Mouse (Mus musculus) heart, adult 18-20 months (tissue): ENCODE results near the gene Gpr6. TPM values are rescaled to one million over a fixed set of nuclear protein-coding genes. Genes with fewer than 3 reads are reported as not detected.
A peak's percentile ranks its signal among the peaks of the same experiment; 100 is the strongest.

ENCODE experiments used
- DNase-seq, 2 experiments: peaks; one replicate each; pipeline ENCODE4 v3.0.0; 2021 to 2022; ENCODE audit warnings: mixed read lengths in 1 of 2
- long read RNA-seq, 2 experiments: library from polyadenylated mRNA; stranded (forward); transcript quantifications; one replicate each; pipeline ENCODE4 v2.0.0; 2021
- total RNA-seq, 2 experiments: library from RNA; stranded (reverse); gene quantifications; 2 replicates each; pipeline ENCODE4 v1.2.3; 2021

Gene Gpr6
- not detected for total RNA-seq
- long read RNA-seq, experiment 1, result 0 reads
- long read RNA-seq, experiment 2, result 0 reads

DNA sequence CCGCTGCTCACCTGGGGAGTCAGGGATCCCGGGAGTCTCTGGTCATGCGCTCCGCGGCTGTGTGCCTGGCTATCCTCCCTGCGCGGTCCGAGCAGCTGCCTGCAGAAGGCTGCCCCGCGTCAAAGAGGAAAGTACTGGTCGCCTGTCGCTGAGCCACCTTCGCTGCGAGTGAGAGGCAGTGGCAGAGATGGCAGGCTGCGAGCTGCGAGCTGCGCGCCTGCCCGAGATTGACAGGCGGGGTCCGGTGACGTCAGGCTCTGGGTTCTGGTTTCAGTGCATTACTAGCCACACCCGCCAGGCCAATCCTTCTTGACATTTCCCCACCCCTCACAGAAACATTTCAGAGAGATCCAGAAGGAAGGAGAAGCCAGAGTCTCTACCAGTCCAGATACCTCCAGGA lies at the start of gene Gpr6:
Gpr6 (minus strand) TSS at position 170 of the 400 bp plus-strand sequence.
- no peak for DNase-seq

DNA sequence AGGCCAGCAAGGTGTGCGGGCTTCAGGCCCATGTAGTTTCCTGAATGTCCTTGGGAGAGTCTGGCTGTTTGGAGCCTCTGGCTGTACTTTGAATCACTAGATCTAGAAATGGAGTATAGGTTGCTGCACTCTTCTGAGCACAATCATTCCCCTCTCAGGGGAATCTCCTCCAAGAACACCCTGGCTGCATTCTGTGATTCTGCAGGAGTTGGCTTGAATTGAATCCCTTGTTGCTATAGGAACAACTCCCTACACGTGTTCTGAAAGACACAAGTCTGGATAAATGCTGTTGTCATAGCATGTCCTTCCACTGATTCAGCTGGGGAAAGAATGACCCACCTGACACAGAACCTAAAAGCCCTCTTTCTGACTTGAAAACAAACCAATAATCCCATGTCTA lies 28.0 kb upstream of the Gpr6 start:
- DNase-seq, result no peak

DNA sequence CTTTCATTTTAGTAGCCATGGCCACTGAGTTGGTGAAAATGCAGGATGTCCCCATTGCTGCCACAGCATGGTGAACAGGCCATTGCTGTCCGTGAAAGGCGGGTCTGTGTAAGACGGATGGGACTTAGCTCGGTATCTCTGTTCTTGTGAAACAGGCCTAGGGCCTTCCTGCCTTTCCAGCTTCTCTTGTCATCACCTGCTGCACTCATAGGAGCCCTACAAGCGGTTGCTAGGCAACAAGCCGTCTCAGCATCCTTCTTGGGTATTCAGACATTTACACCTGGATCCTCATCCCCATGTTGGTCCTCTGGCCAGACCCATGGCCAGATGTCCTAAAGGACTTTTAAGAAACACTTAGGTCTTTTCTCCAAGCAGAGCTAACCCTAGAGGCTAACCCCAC lies 26.1 kb upstream of the Gpr6 start:
- DNase-seq, result no peak

DNA sequence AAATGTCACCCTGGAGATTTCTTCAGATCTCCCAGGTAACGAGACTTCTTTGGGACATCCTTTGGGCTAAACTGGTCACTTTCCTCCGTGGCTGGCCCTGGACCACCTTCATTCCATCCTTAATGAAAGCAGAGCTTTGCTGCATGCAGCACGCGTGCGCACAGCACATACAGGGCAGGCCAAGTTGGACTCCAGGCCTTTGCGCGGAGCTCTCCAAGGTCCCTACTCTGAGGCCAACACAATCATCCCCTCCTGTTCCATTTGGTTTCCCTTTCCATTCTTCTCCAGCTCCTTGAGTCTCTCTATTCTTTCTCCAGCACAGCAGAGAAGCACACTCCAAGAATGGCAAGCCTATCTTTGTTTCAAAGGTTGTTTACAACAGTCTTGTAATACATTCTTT lies 16.8 kb upstream of the Gpr6 start:
- DNase-seq, result no peak

DNA sequence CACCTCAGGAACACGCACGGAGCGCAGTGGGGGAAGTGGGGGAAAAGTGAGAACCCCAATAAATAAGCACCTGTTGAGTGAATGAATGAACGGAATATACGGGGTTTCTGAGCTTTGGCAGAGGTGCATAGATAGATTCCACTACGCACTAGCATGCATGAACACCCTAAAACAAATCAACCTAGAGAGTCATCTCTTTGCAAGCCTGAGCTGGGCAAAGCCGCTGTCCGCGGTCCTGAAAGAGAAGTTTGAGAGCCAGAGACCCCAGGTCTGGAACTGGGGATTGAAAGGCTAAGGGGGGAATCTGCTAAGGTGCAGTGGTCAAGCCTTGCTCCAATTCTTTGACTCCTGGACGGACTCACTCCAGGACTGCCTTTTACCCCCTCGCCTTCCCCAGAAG lies 389 bp downstream of the Gpr6 start:
- peak in 1 of 2 experiments; percentile 33 for DNase-seq

DNA sequence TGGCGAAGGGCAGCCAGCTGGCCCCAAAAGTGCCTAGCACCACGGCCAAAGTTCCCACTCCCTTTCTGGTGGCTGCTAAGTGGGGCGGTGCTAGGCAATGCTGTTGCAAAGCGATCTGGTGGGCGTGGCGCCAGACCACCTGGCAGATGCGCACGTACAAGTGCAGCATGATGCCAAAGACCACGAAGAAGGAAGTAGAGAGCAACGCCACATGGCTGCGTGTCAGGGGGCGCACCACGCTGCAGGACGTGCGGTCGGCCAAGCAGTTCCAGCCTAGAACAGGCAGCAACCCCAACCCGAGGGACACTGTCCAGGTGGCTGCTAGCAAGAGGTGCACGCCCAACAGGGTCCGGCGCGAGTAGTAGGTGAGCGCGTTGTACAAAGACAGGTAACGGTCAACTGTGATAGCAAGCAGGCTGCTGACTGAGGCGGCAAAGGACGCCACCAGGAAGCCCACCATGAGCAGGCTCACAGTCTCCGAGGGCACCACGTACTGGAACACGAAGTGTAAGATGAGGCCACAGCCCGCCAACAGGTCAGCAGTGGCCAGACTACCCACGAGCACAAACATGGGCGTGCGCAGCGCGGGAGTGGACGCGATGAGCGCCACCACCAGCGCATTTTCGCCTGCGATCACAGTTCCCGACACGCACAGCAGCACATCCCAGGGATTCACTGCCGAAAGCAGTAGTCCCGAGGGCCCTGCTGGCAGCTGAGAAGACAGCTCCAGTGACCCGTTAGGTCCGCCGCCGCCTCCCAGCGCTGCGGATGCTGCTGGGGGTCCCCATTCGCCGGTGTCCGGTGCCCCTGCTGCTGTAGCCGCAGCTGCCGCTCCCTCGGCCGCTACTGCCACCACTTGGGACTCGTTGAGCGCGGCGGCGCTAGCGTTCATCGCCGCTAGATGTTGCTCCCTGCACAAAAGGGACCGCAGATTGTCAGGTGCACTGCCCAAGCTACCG lies 1.1 kb downstream of the Gpr6 start:
- no peak for DNase-seq

DNA sequence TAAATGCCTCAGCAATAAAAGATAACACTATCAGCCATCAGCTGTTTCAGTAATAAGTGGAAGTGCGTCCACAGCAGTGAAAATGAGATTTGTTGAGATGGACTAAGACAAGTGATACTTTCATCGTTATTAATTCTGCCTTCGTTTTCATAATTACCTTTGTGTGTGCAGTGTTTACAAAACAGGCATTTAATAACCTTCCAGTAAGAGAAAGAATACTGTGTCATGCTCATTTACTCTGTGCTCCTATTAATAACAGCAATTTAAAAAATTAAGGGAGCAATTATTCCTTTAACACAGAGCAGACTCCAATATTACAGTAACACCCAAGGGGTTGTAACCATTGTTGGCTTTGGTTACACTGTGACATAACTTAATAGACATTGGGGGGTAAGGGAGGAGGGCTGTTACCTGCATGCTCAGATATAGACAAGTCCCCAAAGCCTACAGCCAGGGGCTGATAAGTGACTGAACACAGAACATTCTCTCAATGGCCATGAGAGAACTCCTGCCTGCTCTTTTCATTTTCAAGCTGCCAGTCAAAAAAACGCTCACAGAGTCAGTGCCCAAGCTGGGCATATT lies 11.7 kb downstream of the Gpr6 start:
- no peak for DNase-seq

DNA sequence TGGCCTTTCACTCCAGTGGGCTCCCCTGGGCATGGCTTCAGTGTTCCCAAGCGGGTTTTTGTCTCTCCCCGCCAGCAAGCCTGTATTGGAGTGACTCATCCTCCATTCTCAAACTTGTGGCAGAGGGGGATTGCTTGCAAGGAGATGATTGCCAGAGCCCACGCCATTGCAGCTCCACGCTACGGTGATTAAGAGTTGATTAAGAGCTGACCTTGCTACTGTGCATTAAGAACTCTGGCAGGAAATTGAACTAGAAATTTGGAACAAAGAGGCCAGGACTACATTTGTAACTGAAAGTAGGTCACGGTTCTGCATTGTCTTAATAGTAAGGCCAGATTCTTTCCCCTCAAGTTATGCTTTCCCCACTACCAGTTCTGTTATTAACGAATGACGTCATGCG lies 16.5 kb downstream of the Gpr6 start:
- no peak for DNase-seq

DNA sequence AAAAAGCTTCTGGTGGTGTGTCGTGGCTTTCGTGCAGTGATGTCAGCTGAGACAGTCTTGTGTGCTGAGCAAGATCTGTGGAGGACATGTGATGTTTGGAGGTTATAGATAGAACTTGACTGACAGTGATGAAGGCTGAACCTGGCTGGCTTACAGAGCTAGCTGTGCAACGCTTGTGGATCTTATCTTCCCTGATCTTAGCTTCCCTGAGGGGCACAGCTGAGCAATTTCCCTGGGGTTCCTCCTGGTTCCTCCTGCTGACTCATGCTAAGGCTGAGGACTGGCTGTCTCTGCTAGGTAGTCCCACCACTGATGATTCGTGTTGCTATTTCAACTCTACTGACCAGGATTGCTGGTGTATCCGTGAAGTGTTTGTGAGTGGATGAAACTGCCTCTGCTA lies 18.1 kb downstream of the Gpr6 start:
- DNase-seq, result no peak

DNA sequence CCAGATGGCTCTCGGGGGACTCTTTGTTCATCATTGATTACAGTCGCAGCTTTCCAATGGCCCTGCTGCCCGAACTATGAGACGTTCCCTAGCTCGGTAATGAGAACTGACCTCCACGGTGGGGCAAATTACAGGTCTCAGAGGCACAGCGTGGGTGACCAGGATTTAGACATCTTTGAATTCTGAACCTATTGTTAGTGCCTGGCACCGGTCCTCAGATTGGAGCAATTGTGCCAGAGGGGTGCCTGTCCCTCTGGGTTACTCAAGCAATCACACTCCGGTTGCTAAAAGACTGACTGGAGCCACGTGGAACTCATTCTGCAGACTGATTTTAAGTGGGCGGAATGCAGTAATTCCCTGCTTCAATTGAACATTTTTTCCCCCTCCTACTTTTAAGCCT lies 29.8 kb downstream of the Gpr6 start:
- DNase-seq, result no peak

DNA sequence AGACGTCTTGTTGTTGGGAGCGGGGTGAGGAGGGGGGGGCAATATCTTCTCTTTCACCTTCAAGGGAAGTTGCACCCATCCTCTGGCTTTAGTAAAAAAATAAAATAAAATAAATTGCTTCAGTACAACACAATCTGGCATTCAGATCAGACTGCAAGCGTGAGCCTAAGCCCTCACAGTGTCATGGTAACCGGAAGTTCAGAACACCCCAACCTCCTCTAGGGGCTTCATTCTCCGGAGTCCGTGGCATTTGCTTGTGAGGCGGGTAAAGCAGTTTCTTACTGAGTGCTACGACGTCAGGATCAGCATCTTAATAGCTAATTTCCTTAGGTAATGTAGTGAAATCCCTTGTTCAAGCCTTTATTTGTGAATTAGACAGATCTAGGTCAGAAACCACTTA lies 30.6 kb downstream of the Gpr6 start:
- no peak for DNase-seq

DNA sequence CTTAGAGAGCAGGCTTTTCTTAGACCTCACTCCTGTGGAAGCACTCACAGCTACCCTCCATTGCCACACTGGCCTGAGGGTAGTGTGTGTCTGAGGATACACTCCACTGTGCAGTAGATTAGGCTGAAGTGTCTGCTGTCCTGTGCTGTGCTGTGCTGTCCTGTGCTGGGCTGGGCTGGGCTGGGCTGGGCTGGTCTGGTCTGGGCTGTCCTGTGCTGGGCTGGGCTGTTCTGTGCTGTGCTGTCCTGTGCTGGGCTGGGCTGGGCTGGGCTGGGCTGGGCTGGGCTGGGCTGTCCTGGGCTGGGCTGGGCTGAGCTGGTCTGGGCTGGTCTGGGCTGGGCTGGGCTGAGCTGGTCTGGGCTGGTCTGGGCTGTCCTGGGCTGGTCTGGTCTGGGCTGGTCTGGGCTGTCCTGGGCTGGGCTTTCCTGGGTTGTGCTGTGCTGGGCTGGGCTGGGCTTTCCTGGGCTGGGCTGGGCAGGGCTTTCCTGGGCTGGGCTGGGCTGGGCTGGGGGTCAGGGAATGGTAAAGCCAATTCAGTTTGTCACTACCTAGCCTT lies 31.5 kb downstream of the Gpr6 start:
- DNase-seq, result no peak

DNA sequence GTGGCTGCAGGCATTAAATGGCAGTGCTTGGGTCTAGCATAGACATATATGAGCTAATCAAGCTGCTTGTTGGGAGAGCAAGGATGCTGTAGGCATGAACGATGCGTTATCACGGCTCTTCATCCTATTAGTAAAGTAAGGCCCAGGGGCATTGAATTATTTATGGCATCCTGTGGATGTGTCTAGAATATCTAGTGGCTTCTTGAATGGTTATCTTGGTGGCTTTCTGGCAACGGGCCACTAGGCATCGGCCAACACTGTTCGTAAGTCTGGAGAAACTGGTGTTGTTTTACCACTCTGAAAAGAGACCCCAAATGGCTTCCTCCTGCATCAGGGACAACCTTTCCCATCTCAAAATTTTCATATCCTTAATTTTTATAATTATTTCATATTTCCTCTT lies 33.6 kb downstream of the Gpr6 start:
- no peak for DNase-seq

DNA sequence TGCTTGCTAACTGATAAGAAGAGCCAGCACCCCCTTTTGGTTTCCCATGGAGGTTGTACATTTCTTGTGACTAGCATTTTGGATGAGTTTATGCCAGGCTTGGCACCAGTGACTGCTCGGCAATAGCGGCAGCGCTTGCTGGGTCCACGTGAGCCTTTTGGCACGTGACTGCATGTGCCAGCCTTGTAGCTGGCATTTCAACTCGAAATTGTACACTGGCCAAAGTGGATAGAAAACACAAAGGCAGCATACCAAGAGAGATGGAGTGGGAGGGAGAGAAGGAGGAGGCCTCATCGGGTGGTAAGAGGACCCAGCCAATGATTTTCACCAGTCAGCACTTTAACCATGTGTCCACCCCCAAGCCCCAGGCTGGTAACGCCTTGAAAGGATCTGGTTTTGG lies 34.4 kb downstream of the Gpr6 start:
- peak; percentile 5 to 9 for DNase-seq

DNA sequence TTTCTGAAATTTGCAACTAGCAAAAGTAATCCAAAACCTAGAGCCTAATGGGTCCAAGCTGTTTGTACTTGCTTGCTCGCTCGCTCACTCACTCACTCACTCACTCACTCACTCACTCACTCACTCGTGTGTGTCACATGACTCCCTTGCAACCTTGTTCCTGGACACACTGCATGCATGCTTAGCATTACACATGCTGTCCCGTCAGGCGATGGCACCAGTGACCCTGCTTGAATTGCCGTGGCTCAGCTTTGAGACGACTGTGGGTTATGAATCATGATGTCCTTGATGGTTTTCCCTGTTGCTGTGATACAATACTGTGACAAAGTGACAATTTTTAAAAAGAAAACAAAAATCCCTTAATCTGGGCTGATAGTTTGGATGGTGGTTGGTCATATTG lies 39.3 kb downstream of the Gpr6 start:
- no peak for DNase-seq

DNA sequence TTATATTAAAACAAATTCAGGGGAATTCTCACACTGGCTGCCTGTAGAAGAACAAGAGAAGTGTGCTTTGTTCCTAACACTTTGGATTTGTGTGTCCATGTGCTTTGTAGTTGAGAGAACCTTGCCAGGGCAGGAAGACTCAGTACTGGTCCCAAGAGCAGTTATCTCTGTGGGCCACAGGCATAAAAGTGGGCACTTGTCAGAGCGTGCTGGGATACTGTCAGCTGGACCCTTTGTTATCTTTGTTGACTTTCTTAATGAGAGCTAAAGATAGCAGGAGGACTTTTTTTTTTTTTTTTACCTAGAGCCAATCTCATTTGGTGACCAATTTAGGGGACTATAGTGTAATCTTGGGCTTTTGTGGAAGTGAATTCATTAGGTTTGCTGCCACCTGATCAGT lies 47.2 kb downstream of the Gpr6 start:
- no peak for DNase-seq

DNA sequence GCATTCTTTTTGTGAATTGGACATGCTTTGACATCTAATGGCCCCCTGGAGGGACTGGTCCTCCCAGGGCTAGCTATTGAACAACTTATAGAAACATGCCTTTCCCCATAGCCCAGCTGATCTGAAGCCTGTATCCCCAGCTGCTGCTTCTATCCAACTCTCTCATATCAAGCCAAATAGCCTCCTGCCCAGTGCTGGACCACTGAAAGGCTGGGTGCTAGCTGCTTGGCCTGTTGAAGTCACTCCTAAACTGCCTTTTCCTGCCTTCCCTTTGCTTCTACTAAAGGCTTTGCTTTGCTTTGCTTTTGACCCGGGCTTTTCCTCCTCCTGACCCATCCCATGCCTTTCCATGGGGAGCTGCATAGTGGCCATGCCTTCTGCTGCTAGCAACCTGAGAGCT lies 47.7 kb downstream of the Gpr6 start:
- DNase-seq, result no peak

DNA sequence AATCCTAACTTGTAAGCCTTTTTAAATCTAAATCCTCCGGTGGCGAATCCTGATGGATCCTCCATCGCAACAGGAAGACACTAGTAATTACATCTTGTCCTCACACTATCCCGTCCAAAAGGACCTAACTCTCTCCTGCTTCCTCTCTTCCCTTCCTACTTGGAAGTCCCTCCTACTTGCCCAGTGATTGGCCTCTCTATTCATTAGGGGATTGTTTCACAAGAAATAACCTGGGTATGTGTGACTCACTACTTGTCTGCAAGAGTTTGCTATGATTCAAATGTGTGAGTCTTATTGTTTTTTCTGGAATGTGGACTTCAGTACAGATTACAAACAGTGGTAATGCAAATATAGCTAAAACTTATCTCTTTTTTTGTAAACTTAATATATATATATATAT lies 49.9 kb downstream of the Gpr6 start:
- no peak for DNase-seq

Other genes with a start within 250 kb of the Gpr6 start
- 10 to 100 TPM; 17.7 to 19.0 TPM for gene Cdc40, start 189.0 kb downstream of the Gpr6 start, total RNA-seq
- gene Wasf1, start 188.8 kb downstream of the Gpr6 start, total RNA-seq, result 1 to 10 TPM in 1 of 2 experiments, under 1 TPM in 1; 0.40 to 1.0 TPM
- 10 to 100 TPM; 28.6 to 28.9 TPM for gene Fig4, start 231.0 kb upstream of the Gpr6 start, total RNA-seq
- gene Ak9, start 231.7 kb upstream of the Gpr6 start, total RNA-seq, result under 1 TPM in 1 of 2 experiments, not detected in 1; 0.05 TPM